Mouse (Mus musculus) thymus, postnatal 0 days (tissue): Measurements from ENCODE around the gene Nucks1. TPM values are rescaled to one million over a fixed set of nuclear protein-coding genes. Genes with fewer than 3 reads are reported as not detected.

Experiments used
- DNase-seq: peaks from one replicate; pipeline ENCODE4 v3.0.0-alpha.2; 2015; ENCODE audit warnings: low spot score
- polyA plus RNA-seq: library from polyadenylated mRNA; unstranded; fragments of >200 nt; fragmentation: Nextera tagmentation; extraction: Ambion mirVana; gene quantifications from 2 replicates; pipeline ENCODE4 v1.2.1, GENCODE M21; 2015

Nucks1 gene
- polyA plus RNA-seq, 1 experiment from 2014 or later: 102 TPM

GRCm38 (mm10) chr1:131919052-131919451 lies 8.7 kb downstream of the Nucks1 start:
- DNase-seq: no peak

GRCm38 (mm10) chr1:131922100-131922499 lies 11.8 kb downstream of the Nucks1 start:
- DNase-seq: no peak

DNA sequence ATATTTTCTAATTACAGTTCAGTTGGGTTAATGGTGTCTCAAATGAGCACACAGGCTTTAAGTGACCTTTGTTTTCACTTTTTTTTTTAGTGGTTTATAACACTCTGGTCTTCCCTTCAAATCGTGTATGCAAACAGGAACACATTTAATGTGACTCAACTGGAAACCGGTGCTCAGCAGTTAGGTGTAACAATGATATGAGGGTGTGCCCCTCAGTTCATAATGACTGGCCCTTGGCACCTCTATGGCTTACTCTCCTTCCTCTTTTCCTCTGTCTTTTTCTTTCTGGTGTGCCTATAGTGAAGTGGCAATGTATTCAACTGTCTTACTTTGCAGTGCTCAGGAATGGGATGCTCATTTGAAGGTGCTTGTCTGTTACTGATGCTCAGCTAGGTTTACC lies 23.1 kb downstream of the Nucks1 start:
- no peak for DNase-seq

DNA sequence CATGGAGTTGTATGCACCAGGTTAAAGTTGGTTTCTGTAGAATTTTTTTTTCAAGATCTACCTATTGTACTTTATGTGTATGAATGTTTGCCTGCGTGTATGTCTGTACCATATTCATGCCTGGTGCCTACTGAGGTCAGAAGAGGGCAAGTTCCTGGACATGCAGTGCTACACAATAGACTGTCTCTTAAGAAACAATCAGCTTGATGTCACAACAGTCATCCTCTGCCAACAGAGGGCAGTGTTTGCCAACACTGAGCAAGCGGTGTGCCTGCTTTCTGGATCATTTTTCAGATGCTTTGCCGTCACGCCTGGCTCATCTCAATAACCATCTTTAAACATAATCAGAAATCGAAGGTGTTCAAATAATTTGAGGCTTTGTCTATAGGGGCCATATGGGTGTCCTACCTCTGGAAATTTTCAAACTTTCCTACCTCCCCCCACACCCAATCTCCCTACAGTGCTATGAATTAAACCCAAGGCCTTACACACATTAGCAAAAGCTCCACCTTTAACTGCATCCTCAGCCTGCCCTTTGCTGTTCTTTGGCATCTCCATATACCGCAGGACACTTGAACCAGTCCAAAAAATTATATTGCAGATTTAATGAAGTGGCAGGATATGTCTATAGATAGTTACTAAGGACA lies 27.4 kb downstream of the Nucks1 start:
- peak; percentile 69 for DNase-seq

GRCm38 (mm10) chr1:131938811-131939210 lies 28.5 kb downstream of the Nucks1 start:
- DNase-seq: no peak

GRCm38 (mm10) chr1:131940711-131941244 lies 30.4 kb downstream of the Nucks1 start:
- no peak for DNase-seq

DNA sequence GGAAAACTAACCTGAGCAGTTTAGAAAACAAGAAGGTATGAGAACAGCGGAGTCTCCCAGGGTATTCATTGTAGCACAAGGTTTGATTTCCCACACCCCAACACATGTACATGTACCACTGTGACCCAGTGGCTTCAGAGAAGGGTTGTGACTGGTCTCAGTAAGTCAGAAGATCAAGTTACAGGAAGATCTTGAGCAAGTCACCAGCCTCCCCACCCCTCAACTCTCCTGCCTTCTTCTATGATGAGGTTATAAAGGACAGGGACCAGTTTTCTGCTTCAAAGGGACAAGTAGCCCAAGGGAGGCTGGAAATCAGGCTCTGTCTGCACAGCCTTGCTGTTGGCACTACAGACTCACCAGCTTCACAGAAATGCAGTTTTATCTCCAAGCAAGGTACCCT lies 31.2 kb downstream of the Nucks1 start:
- DNase-seq: no peak

GRCm38 (mm10) chr1:131942621-131943590 lies 32.6 kb downstream of the Nucks1 start:
- no peak for DNase-seq

GRCm38 (mm10) chr1:131945674-131946440 lies 35.5 kb downstream of the Nucks1 start:
- no peak for DNase-seq

DNA sequence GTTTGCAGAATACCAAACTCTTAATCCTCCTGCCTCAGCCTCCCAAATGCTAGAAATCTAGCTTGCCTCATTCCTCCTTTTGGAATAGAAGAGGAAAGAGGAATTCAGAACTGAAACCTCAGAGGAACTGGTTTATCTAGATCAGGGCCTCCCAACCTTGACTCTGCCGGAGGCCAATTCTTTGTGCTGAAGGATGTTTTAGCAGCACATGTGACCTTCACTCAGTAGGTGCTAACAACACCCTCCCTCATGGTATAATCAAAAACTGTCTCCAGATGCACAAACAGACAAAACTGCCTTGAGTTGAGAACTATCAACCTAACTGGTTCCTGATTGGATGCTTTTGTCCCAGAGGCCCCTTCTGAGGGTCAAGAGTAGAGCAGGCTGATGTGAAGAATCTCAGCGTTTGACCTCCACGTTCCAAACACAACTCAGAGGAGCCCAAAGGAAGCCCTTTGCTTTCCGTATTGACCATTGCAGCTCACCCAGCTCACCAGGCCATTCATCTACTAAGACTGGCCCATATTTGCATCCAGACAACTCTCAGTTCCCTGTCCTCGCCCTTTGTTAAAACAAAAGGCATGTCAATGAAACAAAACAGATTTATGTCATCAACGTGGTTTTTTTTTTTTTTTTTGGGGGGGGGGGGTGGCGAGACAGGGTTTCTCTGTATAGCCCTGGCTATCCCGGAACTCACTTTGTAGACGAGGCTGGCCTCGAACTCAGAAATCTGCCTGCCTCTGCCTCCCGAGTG lies 36.3 kb downstream of the Nucks1 start:
- DNase-seq: no peak

DNA sequence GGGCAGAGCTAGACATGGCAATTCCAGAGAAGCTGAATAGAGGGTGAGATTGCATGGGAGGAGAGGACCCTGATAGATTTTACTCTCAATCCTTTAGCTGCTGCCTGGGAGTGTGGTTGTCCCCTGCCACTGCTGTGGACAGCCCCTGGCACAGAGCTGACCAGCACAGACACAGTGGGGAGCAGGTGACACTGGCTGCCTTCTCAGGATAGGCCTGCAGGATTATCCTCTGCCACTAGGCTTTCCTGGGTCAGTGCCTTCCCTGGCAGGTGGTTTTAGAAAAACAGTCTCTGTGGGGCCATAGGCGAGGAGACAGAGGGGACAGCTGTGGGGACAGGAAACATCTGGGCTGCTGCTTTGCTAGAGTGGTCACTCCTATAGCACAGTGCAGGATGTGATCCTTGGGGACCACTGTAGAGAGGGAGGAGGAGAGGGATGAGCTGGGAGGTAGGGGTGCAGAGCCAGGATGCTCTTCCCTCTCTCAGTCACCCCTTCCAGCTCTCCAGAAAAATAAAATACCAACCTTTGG lies 37.7 kb downstream of the Nucks1 start:
- no peak for DNase-seq

DNA sequence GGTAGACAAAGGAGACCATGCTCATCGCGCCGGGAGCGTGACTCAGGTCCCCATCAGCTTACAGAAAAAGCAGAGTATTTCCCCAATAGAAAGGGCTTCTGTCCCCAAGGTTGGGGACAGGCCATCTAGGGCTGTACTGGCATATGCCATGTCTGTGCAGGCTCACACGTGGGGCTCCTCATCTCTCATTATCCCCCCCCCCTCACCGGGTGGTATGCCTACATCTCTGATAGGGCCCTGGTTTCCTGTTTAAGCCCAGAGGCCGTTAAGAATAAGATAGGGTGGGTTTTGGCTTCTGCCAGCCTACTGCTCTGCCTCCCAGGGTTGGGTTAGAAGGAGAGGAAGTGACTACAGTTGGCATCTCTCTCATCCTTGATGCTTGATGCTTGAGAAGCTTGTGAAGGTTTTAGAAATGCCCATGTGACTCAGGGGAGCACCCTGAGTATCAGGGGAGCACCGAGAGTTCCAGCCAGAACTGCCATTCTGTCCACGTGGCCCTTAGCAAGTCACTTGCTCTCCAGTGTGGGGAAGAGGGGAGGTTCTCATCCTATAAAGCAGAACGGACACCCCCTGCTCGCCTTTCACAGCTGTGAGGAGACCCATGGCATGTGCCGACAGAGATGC lies 44.0 kb downstream of the Nucks1 start:
- DNase-seq: peak; percentile 63

DNA sequence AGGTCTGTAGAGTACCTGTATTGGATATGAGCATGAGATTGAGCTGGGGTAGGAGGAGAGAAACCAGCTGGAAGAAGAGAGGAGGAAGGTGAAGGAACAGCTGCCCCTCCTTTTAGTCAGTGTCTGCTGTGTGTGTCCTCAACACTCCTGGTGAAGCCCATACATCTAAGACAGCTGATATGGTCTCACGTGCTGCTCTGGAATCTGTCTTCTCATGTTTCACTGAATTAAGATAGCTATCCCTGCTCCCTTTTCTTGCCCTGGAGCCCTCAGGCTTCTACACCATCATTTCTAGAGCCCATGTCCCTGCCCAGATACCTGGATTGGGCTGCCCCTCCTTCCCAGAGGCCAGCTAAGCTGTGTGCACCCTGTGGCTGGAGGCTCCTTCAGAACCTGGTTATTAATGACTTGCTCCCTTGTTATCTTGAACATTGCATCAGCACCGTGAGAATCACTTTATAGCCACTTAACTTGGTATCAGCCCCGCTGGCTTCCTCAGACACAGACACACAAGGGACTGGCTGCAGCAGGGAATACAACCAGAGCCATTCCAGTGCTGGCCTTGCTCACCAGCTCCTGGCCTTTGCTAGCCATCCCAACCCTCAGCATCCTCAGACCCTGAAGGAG lies 44.9 kb downstream of the Nucks1 start:
- DNase-seq: no peak

DNA sequence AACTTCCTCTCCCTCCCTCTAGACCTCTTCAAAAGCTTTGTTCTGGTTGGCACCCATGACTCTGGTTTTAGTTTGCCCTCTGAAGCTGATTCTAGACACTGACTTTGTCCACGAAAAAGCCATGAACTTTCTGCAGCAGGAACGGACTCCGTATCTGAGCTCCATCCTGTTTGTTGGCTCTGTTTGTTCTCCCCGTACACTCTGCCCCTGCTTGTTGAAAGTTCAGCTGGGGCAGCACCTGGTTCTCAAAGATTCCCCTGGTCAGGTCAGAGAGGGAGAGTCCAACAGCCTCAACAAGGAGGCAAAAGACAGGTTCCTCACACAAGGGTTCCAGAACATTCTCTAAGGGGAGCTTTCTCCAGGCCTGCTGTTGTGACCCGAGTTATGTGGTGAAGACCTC lies 47.1 kb downstream of the Nucks1 start:
- no peak for DNase-seq

- DNase-seq: no peak
Observed at GRCm38 (mm10) chr1:131961004-131961403, 50.7 kb downstream of the Nucks1 start.

DNA sequence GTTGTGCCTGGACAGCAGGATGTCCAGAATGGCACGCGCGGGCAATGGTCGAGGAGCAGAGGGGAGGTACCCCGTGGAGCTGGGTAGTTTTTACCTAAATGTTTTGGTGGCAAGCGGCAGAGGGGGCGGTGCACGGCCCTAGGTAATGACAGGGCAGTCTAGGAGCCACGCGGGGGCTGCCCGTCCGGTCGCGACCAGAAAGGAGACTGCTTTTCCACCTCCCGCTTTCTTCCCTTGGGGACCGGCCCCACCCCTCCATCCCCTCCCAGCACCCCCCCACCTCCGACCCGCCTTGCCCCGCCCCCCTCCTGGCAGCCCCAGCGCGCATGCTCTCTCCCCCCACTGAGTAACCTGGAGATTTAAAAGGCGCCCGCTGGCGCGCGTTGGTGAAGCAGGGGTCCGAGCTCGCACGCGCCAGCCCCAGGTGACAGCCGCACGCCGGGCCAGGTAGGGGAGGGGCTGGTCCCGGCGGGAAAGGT lies 52.3 kb downstream of the Nucks1 start, which contains the start of gene Slc45a3:
Gene Slc45a3, plus strand, starts transcription at position 362 of the 479 bp plus-strand sequence.
- peak; percentile 27 for DNase-seq

- DNase-seq: peak; percentile 32
Observed at GRCm38 (mm10) chr1:131963085-131963951, 53.0 kb downstream of the Nucks1 start.

GRCm38 (mm10) chr1:131964100-131964499 lies 53.8 kb downstream of the Nucks1 start:
- DNase-seq: no peak
